Mouse (Mus musculus) cerebellum, adult 2 months (tissue): ENCODE data around the gene Lrrc75b.
"Not testable (repeated sequence)": the region's sequence is repeated elsewhere in the genome, so short reads cannot be mapped to it uniquely, and the experiment has no call there.

Source experiments
- CTCF ChIP-seq: fragments of 200-500 bp; IDR thresholded peaks from 2 replicates; pipeline ENCODE4 v1.5.1; 2011; ENCODE audit warnings: low read depth, mild to moderate bottlenecking, control low read depth, low read length, moderate library complexity, borderline replicate concordance; ENCODE audit not compliant: insufficient read depth
- POLR2A ChIP-seq: fragments of 200-500 bp; IDR thresholded peaks from 2 replicates; pipeline ENCODE4 v1.6.1; 2011; ENCODE audit warnings: low read length, control low read depth, borderline replicate concordance; ENCODE audit not compliant: insufficient read depth

- not testable (repeated sequence) for TF ChIP-seq POLR2A, CTCF
These were observed 54.2 kb downstream of the Lrrc75b start for GRCm38 (mm10) chr10:75505928-75506327.
